Mouse (Mus musculus) stomach, embryonic 16.5 days (tissue): ENCODE measurements at regions not wholly inside any gene's neighbourhood (a gene's known extent, or its start where the extent isn't known, plus 50 kb on each side); places are given as distances from the start of the nearest gene placed in this dataset.

Experiments used
- ATAC-seq: fragments of 200-750 bp; cut with Nextera tagmentation; 2 replicates; pipeline ENCODE4 v1.8.0; 2017; ENCODE audit warnings: moderate number of reproducible peaks, moderate TSS enrichment; ENCODE audit not compliant: insufficient read depth, low FRiP score
- H3K27ac ChIP-seq: fragments of 300-500 bp; sonication (generic); 2 replicates; pipeline ENCODE4 v1.5.1; 2014; ENCODE audit warnings: low read length
- H3K27me3 ChIP-seq: fragments of 300-500 bp; sonication (generic); 2 replicates; pipeline ENCODE4 v1.6.1; 2014; ENCODE audit warnings: low read length, control low read depth, mixed read lengths; ENCODE audit not compliant: control insufficient read depth, insufficient read depth
- H3K36me3 ChIP-seq: fragments of 300-500 bp; sonication (generic); 2 replicates; pipeline ENCODE4 v1.6.1; 2014; ENCODE audit warnings: low read length; ENCODE audit not compliant: control insufficient read depth, insufficient read depth
- H3K4me1 ChIP-seq: fragments of 300-500 bp; sonication (generic); 2 replicates; pipeline ENCODE4 v1.6.1; 2014; ENCODE audit warnings: low read length, control low read depth, mixed read lengths; ENCODE audit not compliant: control insufficient read depth, insufficient read depth
- H3K4me2 ChIP-seq: fragments of 300-500 bp; sonication (generic); 2 replicates; pipeline ENCODE4 v1.6.1; 2014; ENCODE audit warnings: low read depth, low read length, mixed read lengths
- H3K4me3 ChIP-seq: fragments of 300-500 bp; sonication (generic); replicated peaks from 2 replicates; pipeline ENCODE4 v1.5.1; 2014; ENCODE audit warnings: mild to moderate bottlenecking, low read length
- H3K9ac ChIP-seq: fragments of 300-500 bp; sonication (generic); 2 replicates; pipeline ENCODE4 v1.6.1; 2014; ENCODE audit warnings: low read length
- H3K9me3 ChIP-seq: fragments of 300-500 bp; sonication (generic); replicated peaks from 2 replicates; pipeline ENCODE4 v1.6.1; 2016; ENCODE audit warnings: low read length, control low read depth; ENCODE audit not compliant: control insufficient read depth
- WGBS: fragments of 180-500 bp; shearing (Covaris S2); extraction: QIAGEN DNeasy Blood & Tissue Kit; methylation state at CpG from one replicate; pipeline ENCODE4 v1.1.7; 2014; 5-methylcytosine and 5-hydroxymethylcytosine counted together

GRCm38 (mm10) chr2:75315341-75315740, 343.7 kb upstream of the Hnrnpa3 start:
- Histone ChIP-seq H3K36me3 (no peaks in the 10 kb centered on the region), H3K27me3 (no peaks in the 10 kb centered on the region; the same call in 1 of the 2 replicates), H3K9me3 (no peaks in the 10 kb centered on the region), H3K4me3 (no peak overlapping the region), H3K27ac (no peak overlapping the region), H3K9ac (no peak overlapping the region), H3K4me2 (no peak overlapping the region), H3K4me1 (no peaks in the 10 kb centered on the region)
- ATAC-seq: no peak
- WGBS: 38% methylated on average over 7 of the region's 7 CpGs

- no peak for ATAC-seq
These were observed 340.9 kb upstream of the Hnrnpa3 start for GRCm38 (mm10) chr2:75318190-75318589.

GRCm38 (mm10) chr2:75324146-75324749, 334.8 kb upstream of the Hnrnpa3 start:
- Histone ChIP-seq H3K9me3 (no peaks in the 10 kb centered on the region), H3K9ac (no peak overlapping the region), H3K4me3 (no peak overlapping the region), H3K4me2 (no peak overlapping the region), H3K27me3 (no peaks in the 10 kb centered on the region; the same call in 1 of the 2 replicates), H3K27ac (no peak overlapping the region), H3K4me1 (no peaks in the 10 kb centered on the region), H3K36me3 (no peaks in the 10 kb centered on the region)
- no peak for ATAC-seq
- 84% methylated on average over 10 of the region's 10 CpGs for WGBS

More at GRCm38 (mm10) chr2:75318190-75318589, 340.9 kb upstream of the Hnrnpa3 start:
- Histone ChIP-seq H3K4me2 (no peak overlapping the region), H3K27ac (no peak overlapping the region), H3K36me3 (no peaks in the 10 kb centered on the region), H3K9ac (no peak overlapping the region), H3K27me3 (no peaks in the 10 kb centered on the region; the same call in 1 of the 2 replicates), H3K9me3 (no peaks in the 10 kb centered on the region), H3K4me1 (no peaks in the 10 kb centered on the region), H3K4me3 (no peak overlapping the region)
- 56% methylated on average over 5 of the region's 5 CpGs for WGBS

- 71% methylated on average over 2 of the region's 2 CpGs for WGBS
- no peak overlapping the region for H3K27ac ChIP-seq
- no peaks in the 10 kb centered on the region for H3K9me3 ChIP-seq
- H3K27me3 ChIP-seq: no peaks in the 10 kb centered on the region
- H3K9ac ChIP-seq: no peak overlapping the region
- ATAC-seq: no peak
- no peaks in the 10 kb centered on the region for H3K36me3 ChIP-seq
- H3K4me1 ChIP-seq: no peaks in the 10 kb centered on the region
- H3K4me2 ChIP-seq: no peak overlapping the region
- no peak overlapping the region for H3K4me3 ChIP-seq
These were observed 329.5 kb upstream of the Hnrnpa3 start for GRCm38 (mm10) chr2:75329598-75329997.

GRCm38 (mm10) chr2:75341310-75341709, 317.8 kb upstream of the Hnrnpa3 start:
- WGBS: 33% methylated on average over 2 of the region's 2 CpGs
- Histone ChIP-seq H3K27ac (no peak overlapping the region), H3K9ac (no peak overlapping the region), H3K4me3 (no peak overlapping the region), H3K27me3 (no peaks in the 10 kb centered on the region), H3K4me2 (no peak overlapping the region), H3K9me3 (no peaks in the 10 kb centered on the region), H3K36me3 (no peaks in the 10 kb centered on the region), H3K4me1 (no peaks in the 10 kb centered on the region)
- no peak for ATAC-seq

- Histone ChIP-seq H3K4me3 (no peak overlapping the region), H3K27me3 (no peaks in the 10 kb centered on the region), H3K9ac (no peak overlapping the region), H3K9me3 (no peaks in the 10 kb centered on the region), H3K36me3 (no peaks in the 10 kb centered on the region), H3K27ac (no peak overlapping the region), H3K4me2 (no peak overlapping the region), H3K4me1 (no peaks in the 10 kb centered on the region)
- WGBS: 69% methylated on average over 6 of the region's 6 CpGs
- ATAC-seq: no peak
These were observed 317.3 kb upstream of the Hnrnpa3 start for GRCm38 (mm10) chr2:75341726-75342280.

GRCm38 (mm10) chr2:75350902-75351301, 308.2 kb upstream of the Hnrnpa3 start:
- 79% methylated on average over 3 of the region's 3 CpGs for WGBS
- no peaks in the 10 kb centered on the region for H3K27me3 ChIP-seq
- no peak overlapping the region for H3K4me3 ChIP-seq
- no peaks in the 10 kb centered on the region for H3K36me3 ChIP-seq
- H3K9me3 ChIP-seq: no peaks in the 10 kb centered on the region
- no peak overlapping the region for H3K27ac ChIP-seq
- no peaks in the 10 kb centered on the region for H3K4me1 ChIP-seq
- ATAC-seq: no peak
- no peak overlapping the region for H3K9ac ChIP-seq
- H3K4me2 ChIP-seq: no peak overlapping the region

GRCm38 (mm10) chr2:75351965-75352364, 307.1 kb upstream of the Hnrnpa3 start:
- Histone ChIP-seq H3K4me2 (no peak overlapping the region), H3K4me3 (no peak overlapping the region), H3K36me3 (no peaks in the 10 kb centered on the region), H3K9ac (no peak overlapping the region), H3K9me3 (no peaks in the 10 kb centered on the region), H3K27ac (no peak overlapping the region), H3K4me1 (no peaks in the 10 kb centered on the region), H3K27me3 (no peaks in the 10 kb centered on the region)
- 96% methylated on average over 5 of the region's 5 CpGs for WGBS
- no peak for ATAC-seq

GRCm38 (mm10) chr2:75352564-75352963, 306.5 kb upstream of the Hnrnpa3 start:
- no peaks in the 10 kb centered on the region for H3K27me3 ChIP-seq
- H3K9ac ChIP-seq: no peak overlapping the region
- H3K4me3 ChIP-seq: no peak overlapping the region
- WGBS: 91% methylated on average over 4 of the region's 4 CpGs
- H3K9me3 ChIP-seq: no peaks in the 10 kb centered on the region
- no peaks in the 10 kb centered on the region for H3K36me3 ChIP-seq
- H3K27ac ChIP-seq: no peak overlapping the region
- no peak overlapping the region for H3K4me2 ChIP-seq
- no peak for ATAC-seq
- no peaks in the 10 kb centered on the region for H3K4me1 ChIP-seq
